Mouse (Mus musculus) thymus, postnatal 25 days (tissue): ENCODE results near the gene Neurl4.
"Not testable (repeated sequence)": the region's sequence is repeated elsewhere in the genome, so short reads cannot be mapped to it uniquely, and the experiment has no call there.

Experiments
- DNase-seq: peaks from one replicate; pipeline ENCODE4 v3.0.0; 2022

Gene Neurl4

DNA sequence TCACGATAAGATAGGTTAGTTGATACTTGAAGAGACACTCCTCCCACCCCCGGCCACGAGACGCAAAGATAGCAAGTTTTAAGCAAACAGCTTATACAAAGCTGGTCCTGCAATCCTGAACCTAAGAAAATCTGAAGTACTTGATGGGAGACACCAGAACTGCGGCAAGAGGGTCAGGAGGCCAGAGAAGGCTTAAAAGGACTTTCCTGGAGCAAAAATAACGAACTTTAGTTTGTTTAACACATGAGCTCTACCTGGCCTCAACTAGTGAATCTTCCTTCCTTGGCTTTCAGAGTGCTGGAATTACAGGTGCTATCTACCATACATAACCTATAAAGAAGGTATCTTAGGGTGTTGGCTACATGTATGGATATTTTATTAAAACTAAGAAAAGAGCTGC is 33.8 kb downstream of the Neurl4 start:
- no peak for DNase-seq

DNA sequence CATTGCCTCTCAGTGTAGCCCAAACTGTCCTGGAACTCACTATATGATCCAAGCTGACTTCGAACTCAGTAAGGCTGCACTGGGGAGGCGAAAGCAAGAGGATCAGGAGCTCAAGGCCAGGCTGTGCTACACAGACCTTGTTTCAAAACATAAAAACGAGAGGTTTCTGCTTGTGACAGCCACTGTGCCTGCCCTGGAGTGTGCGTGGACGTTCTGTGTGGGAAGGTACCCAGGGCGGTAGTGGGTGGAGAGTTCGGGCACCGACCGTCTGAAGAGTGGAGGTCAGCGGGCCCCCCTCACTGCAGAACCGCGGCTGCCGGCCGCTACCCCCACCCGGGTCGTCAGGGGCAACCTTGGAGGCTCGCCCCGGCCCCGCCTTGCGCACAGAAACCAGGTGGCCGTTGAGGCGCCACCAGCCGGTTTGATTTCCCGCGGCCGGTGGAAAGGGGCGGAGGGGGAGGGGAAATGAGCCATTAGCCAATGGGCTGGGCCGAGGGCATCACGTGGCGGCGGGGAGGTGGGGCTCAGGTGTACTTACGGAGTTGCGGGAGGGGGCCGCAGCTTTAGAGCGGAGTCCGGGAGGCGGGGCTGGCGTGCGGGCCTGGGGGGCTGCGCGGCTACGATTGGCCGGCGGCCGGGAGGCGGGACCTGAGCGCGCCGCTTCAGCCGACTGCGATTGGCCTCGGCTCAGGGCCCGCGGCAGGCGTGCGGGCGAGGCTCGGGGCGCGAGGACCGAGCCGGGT is 34.4 kb downstream of the Neurl4 start, which contains the start of gene Ybx2:
Ybx2 (plus strand) TSS at position 660 of the 743 bp plus-strand sequence.
- DNase-seq = peak; percentile 93

DNA sequence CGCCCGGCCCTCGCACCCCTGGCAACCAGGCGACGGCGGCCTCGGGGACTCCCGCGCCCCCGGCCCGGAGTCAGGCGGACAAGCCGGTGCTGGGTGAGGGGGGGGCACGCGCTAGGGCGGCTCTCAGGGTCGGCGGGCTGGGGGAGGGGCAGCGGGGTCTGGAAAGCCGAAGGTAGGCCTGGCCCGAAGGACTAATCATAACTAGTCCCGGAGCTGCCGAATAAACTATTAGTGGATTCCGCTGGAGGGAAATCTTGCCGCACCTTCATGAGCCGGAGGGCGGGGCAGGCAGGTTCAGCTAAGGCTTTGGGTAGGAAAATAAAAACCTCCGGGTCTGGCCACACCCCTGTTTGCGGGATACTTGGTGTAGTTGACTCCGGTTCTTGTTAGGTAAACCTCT is 35.3 kb downstream of the Neurl4 start:
- DNase-seq = no peak

DNA sequence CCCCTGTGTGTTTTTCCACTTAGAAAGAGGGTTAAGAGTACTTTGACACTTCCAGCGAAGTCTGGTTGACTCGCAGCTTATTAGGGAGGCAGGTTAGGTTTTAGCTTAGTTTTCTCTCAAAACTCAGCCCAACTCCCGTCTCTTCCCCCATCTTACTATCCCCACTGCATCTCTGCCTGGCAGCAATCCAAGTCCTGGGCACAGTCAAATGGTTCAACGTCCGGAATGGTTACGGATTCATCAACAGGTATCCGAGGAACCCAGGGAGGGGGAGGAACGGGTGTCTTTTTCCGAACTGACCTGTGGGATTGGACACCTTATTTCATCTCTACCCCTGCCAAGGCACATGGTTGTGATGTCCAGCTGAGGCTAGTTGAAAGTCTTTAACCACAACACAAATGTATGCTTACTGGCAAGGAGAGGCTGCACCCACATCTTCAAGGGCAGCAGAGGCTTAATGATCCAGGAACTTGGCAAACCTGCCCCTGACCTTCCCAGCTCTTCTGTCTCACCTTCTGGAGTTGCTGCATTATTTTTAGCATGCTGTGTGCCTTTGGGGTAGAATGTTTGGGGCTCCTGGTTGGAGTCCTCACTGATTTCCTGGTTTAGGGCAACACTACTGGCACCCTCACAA is 36.0 kb downstream of the Neurl4 start:
- DNase-seq = no peak

DNA sequence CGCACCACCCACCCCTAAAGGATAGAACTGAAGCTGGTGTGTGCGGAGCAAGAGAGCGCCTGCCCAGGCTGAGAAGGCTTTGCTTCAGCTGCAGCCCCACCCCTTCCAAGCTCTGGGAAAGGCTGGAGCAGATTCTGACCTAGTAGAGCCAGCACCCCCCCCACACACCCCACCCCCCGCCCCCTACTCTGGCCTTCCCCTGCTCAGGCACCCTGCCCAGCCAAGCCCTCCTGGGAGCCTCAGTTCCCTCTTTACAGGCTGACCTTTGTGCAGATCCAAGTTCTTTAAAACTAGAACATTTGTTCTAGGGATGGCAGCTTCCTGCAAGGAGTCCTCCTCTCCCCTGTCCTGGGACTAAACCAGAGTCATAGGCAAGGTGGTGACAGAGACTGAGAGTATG is 36.5 kb downstream of the Neurl4 start:
- DNase-seq = no peak

DNA sequence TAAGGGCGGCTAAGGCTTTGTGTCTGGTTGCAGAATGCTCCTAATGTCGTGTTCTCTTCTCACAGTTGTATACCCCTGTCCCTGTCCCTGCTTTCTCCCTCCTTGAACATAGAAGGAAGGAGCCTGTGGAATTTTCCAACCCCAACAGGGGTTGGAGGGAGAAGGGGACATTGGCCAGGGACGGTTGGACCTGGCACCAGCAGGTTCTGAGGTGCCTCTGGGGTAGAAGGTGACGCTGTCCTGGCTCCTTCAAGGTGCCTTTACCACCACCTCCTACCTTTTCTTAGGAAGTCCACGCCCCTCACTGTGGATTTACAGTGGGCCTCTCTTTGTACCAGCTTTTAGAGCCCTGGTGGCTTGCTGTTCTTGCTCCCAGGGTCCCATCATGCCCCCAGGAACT is 37.0 kb downstream of the Neurl4 start:
- no peak for DNase-seq

DNA sequence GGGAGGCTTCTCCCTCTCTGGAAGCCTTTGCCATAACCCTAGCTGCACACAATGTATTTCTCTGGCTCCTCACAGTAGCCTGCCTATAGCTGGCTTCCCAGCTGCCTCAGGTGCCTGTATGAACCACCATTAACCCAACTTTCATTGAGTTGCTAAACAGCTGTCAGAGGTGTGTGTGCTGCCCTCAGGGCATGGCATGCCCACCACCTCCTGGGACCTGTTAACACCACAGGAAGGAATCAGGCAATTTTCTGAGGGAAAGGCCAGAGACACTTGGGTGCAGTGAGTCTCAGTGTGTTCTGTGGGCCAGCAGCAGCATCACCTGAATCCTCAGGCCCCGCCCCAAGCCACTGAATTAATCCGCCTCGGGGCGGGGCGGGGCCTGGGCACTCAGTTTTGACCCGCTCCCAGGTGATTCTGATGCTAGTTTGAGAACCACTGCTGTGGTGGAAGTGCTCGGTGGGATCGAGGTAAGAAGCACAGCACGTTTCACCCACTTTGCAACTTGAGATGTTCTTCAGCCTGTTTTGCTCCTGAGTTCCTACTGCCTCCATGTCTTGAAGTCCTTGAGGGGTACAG is 37.6 kb downstream of the Neurl4 start:
- DNase-seq = no peak

DNA sequence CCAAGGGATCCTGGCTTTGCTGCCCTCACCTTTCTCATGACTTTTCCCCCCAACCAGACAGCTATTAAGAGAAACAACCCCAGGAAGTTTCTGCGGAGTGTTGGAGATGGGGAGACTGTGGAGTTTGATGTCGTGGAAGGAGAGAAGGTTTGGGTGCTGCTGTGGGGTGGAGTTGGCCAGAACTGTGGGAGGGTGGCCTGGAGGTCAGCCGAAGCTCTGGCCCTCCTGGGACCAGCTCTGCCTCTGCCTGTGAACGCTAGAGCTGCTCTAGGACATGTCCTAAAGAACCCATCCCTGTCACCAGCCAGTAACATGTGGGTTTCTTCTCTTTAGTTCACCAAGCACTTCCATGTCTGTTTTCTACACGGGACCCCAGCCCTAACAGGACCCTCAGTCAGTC is 38.3 kb downstream of the Neurl4 start:
- DNase-seq = no peak

DNA sequence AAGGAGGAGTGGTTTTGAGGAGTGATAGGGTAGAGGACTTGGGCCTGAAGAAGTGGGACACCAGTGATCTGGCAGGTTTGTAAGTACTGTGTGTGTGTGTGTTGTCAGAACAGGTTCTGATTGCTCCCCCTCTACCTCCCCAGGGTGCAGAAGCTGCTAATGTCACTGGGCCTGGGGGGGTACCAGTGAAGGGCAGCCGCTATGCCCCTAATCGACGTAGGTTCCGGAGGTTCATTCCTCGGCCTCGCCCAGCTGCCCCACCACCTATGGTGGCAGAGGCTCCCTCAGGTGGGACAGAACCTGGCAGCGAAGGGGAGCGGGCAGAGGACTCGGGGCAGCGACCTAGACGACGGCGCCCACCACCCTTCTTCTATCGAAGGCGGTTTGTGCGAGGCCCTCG is 38.9 kb downstream of the Neurl4 start:
- DNase-seq = no peak

DNA sequence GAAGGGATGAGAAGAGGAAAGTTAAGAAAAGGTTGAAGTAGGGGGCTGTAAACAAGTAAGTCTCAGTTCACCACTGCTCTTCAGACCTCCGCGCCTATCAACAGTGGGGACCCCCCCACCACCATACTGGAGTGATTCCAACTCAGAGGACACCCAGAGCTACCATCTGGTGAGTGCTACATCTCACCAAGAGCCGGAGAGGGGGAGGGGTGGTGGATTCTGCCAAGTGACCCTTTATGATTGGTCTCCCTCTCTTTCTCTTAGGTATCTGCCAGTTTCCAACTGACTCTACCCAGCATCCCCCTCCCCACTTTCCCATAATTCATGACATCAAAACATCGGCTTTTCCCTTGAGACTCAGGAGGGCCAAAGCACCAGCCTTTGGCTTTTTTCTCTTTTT is 40.1 kb downstream of the Neurl4 start:
- DNase-seq = no peak

DNA sequence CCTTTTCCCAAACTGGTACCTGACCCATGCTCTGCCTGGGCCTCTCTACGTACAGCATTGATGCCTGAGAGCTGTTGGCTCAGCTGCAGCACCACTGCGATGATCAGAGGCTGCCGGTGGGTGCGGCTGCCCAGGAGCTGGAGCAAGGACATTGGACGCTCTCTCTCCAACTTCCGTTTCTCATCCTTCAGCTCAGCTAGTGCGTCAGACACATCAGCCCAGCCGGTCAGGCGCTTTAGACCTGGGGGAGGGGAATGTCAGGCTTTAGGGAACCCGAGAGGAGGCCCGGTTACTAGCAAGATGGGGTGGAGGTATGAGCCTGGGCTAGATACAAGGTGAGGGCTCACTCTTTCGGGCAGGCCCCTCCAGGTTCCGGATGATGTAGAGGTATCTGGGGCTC is 44.3 kb downstream of the Neurl4 start:
- DNase-seq = no peak

DNA sequence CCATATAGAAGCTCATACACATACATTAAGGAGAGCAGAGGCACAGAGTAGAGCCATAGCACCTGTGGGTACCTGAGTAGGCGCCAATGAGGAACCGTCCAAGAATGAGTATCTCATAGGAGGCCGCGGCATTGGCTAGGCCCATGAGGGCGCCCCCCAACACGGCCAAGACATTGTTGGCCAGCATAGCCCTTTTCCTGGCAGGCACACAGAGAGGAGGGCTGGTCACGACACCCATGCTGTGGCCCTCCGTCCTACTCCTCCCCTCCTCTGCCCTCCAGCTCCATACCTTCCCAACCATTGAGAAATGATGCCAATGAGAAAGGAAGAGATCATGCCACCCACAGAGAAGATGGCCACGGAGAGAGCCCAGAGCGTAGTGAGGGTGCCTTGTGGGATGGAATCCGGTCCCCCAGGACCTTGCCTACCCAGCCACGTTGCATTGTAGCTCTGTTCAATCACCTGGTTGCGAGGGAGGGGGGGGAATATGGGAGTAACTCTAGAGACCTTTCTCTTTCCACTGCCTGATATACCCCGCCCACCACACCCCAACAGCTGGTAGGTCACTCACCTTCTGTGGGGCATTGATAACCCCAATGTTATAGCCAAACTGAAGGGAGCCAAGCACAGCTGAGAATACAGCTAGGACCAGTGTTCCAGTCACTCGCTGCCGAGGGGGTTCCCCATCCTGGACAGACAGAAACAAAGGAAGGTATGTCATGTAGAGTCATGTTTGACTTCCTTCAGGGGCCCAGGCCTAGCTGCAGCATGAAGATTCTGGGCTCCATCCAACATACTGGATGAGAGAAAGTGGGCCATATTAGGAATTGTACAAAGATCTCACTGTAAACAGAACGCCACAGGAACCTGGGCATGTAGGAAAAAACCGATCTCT is 45.4 kb downstream of the Neurl4 start:
- DNase-seq = no peak

DNA sequence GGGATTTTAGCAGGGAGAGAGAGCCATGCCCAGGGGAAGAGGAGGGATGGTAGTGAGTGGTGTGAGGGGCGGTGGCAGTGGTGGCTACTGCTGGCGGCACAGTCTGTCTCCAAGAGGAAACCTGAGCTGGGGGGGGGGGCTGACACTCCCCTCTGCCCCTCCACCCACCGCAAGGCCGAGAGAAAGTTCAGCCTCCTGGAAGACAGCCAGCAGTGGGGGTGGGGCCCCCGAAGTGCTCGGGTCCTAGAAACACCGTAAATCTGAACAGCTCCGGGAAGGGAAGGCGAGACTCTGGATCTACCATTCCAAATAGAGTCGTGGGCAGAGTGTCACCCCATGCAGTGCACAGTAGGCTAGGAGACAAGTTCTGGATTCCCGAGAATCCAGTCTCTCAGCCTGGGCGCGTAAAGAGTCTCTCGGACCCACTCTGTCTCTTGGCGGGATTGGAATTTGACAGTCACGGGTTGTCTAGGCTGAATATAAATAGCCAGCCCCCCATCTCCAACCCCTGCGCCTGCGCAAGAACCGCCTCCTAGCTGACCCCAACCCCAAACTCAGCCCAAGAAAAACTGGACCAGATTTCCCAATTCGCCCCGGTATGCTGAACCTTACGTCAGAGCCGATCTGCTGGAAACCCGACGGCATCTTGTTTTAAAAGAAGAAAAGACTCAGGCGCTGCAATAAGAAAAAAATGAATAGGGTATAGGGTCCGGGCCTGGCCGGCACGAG is 46.6 kb downstream of the Neurl4 start:
- no peak for DNase-seq

DNA sequence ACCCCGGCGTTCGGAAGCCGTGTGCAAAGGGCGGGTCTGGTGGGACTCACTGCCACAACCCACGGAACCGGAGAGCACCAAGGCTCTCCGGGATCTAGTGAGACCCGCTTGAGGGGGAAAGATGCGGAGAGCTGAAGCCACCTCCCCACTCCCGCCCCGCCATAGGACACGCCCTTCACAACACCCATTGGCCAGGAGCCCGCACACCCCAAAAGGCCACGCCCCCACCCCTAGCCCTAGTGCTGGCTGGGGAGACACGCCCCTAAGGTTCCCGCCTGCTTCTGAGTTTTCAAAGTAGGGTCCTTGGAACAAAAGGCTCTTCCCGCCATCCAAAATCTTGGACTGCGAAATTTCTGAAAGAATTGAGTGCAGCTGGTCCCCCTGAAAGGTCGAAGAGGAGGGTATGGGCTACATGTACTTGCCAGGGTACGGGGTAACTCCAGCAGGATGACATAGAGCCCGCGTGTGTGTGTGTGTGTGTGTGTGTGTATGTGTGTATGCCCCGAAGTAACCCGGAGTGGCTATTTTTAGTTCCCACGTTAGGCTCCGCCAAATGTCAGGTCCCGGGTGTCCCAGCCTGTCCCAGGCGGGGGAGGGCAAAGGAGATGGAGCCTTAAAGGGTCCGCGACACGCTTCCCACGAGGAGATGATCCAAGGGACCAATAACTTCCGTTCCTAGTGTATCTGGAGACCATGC is 47.3 kb downstream of the Neurl4 start, which contains the start of gene Slc2a4:
Slc2a4 (minus strand) TSS at position 123 of the 697 bp plus-strand sequence.
- DNase-seq = peak; percentile 94

DNA sequence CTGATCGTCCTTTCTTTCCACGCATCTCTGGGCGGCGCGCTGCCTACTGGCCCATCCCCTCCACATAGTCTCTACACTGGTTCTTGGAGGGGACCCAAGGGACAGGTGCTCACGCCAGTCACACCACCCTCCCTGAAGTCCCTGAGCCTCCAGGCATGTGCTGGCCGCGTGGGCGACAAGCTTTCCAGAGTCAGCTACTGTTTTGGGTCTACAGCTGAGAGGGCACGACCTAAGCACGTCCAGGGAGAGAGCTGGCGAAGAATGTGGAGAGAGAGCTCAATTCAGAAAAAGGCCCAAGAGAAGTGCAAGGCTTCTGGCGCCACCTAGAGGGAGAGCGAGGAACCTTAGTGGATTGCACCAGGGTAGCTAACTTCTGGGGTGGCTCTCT is 47.9 kb downstream of the Neurl4 start:
- peak; percentile 87 for DNase-seq

DNA sequence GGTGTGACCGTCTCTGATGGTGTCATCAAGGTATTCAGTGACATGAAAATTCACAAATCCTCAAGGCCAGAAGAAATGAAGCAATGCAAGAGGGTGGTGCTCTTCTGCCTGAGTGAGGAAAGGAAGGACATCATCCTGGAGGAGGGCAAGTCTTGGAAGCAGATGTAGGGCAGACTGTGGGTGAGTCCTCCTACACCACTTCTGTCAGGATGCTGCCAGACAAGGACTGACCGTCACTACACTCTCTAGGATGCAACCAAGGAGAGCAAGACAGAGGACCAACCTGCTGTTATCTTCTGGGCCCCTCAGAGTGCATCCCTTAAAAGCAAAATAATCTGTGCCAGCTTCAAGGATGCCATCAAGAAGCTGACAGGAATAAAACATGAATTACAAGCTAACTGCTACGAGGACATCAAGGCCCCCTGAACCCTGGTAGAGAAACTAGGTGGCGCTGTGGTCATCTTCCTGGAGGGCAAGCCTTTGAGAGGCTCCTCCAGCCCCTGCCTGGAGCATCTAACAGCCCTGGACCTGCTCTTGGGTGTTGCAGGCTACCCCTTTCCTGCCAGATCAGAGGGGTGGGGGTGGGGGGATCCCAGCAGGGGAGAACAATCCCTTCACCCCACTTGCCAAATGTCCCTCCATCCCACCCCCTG is 50.1 kb downstream of the Neurl4 start:
- DNase-seq = no peak

DNA sequence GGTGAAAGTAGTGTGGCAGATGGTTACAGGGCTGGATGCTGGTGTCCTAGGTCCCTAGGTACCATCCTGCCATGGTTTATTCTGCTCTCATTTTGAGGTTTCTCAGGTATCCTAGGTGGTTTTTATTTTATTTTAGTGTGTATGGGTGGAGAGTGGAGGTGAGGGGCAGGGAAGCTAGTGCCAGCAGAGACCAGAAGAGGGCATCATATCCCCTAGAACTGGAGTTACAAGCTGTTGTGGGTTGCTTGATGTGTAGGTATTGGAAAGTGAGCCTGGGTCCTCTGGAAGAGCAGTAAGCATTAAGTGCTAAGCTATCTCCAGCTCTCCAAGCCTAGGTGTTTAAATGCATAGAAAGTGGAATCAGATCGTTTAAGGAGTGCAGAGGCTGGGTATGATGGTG is 51.4 kb downstream of the Neurl4 start:
- no peak for DNase-seq

DNA sequence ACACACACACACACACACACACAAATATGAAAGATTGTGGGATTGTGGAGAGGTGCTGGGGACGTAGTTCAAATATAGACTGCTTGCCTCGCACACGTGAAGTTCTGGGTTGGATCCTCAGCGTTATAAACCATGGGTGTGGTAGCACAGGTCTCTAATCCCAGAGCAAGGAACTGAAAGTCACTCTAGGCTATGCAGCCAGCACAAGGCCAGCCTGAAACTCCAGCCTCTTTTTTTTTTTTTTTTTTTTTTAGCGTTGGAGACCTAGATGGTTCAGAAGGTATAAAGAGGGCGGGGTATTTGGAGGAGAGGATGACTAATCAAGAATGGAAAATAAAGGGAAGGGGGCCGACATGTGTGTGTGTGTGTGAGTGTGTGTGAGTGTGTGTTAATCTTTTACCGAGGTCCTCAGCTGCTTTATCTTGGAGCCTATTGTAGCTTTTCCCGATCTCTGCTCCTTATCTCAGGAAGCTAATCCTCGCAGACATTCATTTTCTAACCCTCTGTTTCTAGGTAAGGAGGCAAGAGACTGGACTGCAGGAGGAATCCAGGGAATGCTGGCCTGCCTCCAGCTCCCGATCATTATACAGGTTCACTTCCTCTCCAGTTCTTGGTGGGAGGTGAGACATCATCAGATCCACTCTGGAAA is 52.5 kb downstream of the Neurl4 start:
- no peak for DNase-seq

DNA sequence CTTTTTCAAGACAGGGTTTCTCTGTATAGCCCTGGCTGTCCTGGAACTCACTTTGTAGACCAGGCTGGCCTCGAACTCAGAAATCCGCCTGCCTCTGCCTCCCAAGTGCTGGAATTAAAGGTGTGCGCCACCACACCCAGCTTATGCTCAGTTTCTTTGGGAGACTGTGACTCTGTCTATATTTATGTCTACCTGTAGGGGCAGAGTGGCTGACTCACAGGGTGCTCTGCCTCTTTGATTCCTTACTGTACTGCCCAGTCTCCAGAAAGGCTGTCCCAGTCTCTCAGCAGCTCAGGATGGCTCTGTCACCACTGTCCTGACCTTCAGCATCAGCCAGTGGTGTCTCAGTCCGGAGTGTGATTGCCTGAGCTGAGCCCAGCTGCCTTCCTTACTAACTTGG is 54.7 kb downstream of the Neurl4 start:
- DNase-seq = not testable (repeated sequence)

DNA sequence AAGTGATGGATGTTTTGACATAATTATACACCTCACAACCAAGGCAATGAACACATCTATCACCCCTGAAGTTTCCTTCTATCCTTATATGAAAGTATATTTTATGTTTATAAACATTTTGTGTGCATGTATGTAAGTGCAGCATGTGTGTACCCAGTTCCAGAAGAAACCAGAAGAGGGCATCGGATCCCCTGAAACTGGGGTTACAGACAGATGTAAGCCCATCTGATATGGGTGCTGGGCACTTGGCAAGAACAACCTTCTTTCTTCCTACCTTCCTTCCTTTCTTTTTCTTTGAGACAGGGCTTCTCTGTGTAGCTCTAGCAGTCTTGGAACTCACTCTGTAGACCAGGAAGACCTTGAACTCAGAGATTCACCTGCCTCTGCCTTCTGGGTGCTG is 55.3 kb downstream of the Neurl4 start:
- DNase-seq = no peak

DNA sequence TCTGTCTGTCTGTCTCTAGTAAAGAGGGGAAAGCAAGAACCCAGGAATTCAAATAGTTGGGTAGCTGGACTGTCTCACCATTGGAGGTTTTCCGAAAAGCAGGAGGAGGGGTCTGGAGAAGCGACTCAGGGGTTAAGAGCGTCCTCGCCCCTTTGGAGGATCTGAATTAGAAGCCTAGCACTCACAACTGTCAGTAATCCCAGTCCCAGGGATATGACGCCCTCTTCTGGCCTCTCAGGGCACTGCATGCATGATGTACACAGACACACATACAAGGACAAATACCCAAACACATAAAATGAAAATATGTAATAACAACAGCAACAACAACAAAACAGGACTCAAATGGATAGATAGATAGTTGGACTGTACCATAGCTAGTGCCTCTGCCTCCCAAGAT is 59.7 kb downstream of the Neurl4 start:
- DNase-seq = no peak
